11 mouse cellular contexts compared by ENCODE assay signal in the genomic region with DNA sequence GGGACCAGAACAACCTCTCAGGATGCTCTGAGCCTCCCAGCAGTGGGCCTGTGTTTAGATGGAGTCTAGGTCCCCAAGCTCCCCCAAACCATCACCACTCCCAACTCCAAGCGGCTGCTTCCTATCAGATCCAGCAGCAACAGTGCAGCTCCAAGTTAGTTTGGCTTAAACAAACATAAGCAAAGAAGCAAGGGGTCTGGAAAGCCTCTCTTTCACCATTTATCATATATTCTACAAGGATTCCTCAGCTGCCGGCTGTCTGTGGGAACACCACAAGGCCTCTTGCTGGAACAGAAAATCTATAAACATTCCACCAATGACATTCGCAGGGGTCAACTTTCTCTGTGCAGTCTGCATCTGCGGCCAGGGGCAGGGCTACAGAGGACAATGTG. TPM values are rescaled to one million over a fixed set of nuclear protein-coding genes. Genes with fewer than 3 reads are reported as not detected.
DNase-seq lines count a peak whose midpoint lies in the region; ATAC-seq and TF ChIP-seq lines count a peak whose summit lies in the region.
"Had no signal": no experiment of that assay in that cellular context is flagged by ENCODE, and none has a peak within 500 bp of the region (broad histone marks: within the 10 kb centered on the region; RNA-seq: fewer than 3 reads in every experiment).

No protein-coding gene starts in this region.

- 90% methylated on average over 4 of the region's 4 CpGs for WGBS in forebrain, embryonic 16.5 days

- no peaks in the 10 kb centered on the region for H3K36me3 ChIP-seq in forebrain, embryonic 16.5 days (ENCODE audit: control insufficient read depth, insufficient read depth)

- H3K4me3 ChIP-seq in gastrocnemius, adult 2 months: no peak overlapping the region
- H3K4me3 ChIP-seq in forebrain, embryonic 16.5 days (replicated peaks; ENCODE audit: low read length): no peak overlapping the region

- H3K4me2 ChIP-seq in forebrain, embryonic 16.5 days (ENCODE audit: low read length): no peak overlapping the region

- no peaks in the 10 kb centered on the region for H3K27me3 ChIP-seq in forebrain, embryonic 16.5 days (replicated peaks; ENCODE audit: control insufficient read depth, insufficient read depth, low read length)

- H3K9ac ChIP-seq in forebrain, embryonic 16.5 days (replicated peaks; ENCODE audit: low read depth, low read length): no peak overlapping the region

- no peaks in the 10 kb centered on the region for H3K4me1 ChIP-seq in forebrain, embryonic 16.5 days (replicated peaks; ENCODE audit: control insufficient read depth, insufficient read depth, low read length)

- intact Hi-C loops in gastrocnemius, adult 2 months (cut with DNase I): no loop called here
- intact Hi-C loops in left cerebral cortex, postnatal 4 days (cut with DNase I): no loop called here

- H3K9me3 ChIP-seq in forebrain, embryonic 16.5 days (ENCODE audit: control insufficient read depth, low read length): no peaks in the 10 kb centered on the region

- peak overlapping the region; percentile 80 for H3K27ac ChIP-seq in gastrocnemius, adult 2 months
- no peak overlapping the region for H3K27ac ChIP-seq in forebrain, embryonic 16.5 days (ENCODE audit: low read length)
- H3K27ac ChIP-seq: hindbrain, postnatal 0 days had no signal

- TF ChIP-seq CTCF in gastrocnemius, adult 2 months (IDR thresholded peaks at IDR 0.05): no peak

- DNase-seq in gastrocnemius, adult 2 months: no peak
- DNase-seq in gastrocnemius, adult 8-10 months (ENCODE audit: low spot score in 2 of 2): no peak
- peak; percentile 62 for DNase-seq in kidney, postnatal 10 days
- no peak for DNase-seq in kidney, adult 9 months
- peak; percentile 53 for DNase-seq in ovary, adult 18-20 months (ENCODE audit: low spot score)
- DNase-seq in ovary, postnatal 10 days (ENCODE audit: low spot score): no peak
- no peak for DNase-seq in left cerebral cortex, postnatal 4 days
- DNase-seq: layer of hippocampus, postnatal 36 days had no signal

- no peak for ATAC-seq in forebrain, embryonic 16.5 days
- ATAC-seq: forebrain, embryonic 14.5 days; hindbrain, postnatal 0 days had no signal

RNA-seq across cellular contexts. Expression of a gene that starts 29.5 kb away (rescaled TPM):
- 10 to 100 TPM; 54.4 to 55.9 TPM for total RNA-seq in gastrocnemius, adult 2 months (2021)
- total RNA-seq in gastrocnemius, adult 8-10 months (2022): 10 to 100 TPM; 38.4 to 43.4 (median 41.2) TPM
- 1 to 10 TPM; 6.5 to 6.6 TPM for total RNA-seq in left cerebral cortex, postnatal 4 days (2021)
- polyA plus RNA-seq in forebrain, embryonic 16.5 days (2015; fragmentation: Nextera tagmentation; extraction: Ambion mirVana): 3.7 and 3.9 TPM in 2 replicates

Comparison
In these comparisons a context has a peak if more than half of its experiments do, and no peak if none do; other contexts are left out.
1. DNase-seq: peak in kidney, postnatal 10 days (single experiment) and ovary, adult 18-20 months (single experiment); none in gastrocnemius, adult 2 months (single experiment), gastrocnemius, adult 8-10 months (0 of 2), kidney, adult 9 months (single experiment), ovary, postnatal 10 days (single experiment) and left cerebral cortex, postnatal 4 days (single experiment).
2. RNA of a gene that starts 29.5 kb away (total RNA-seq): 54.4 to 55.9 TPM in gastrocnemius, adult 2 months and 38.4 to 43.4 TPM in gastrocnemius, adult 8-10 months; 6.5 to 6.6 TPM in left cerebral cortex, postnatal 4 days; every median in the first group is over 4 times any median in the second.